In the genomic region with DNA sequence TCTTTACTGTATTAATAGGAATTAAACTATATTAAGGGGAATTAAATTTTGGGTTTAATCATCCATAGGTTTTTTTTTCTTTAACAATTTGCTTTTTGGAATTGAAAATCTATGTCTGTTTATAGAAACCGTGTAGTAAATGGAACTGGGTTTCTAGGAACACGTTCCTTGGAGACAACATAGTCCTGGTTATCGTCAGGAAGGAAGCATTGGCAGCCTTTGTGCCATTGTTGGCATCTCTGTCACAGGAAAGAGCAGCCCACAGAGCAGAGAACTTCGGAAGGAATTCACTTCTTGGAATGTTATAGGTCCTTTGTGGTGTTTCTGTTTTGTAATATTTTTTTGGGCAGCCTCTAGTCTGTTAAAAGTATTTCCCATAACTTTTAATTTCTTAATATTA, we compare ENCODE assay signal across 26 mouse cellular contexts.
DNase-seq lines count a peak whose midpoint lies in the region; ATAC-seq and TF ChIP-seq lines count a peak whose summit lies in the region.
"Had no signal": no experiment of that assay in that cellular context is flagged by ENCODE, and none has a peak within 500 bp of the region (broad histone marks: within the 10 kb centered on the region; RNA-seq: fewer than 3 reads in every experiment).

No protein-coding gene starts in this region.

- TF ChIP-seq CTCF in lung, embryonic 14.5 days (IDR thresholded peaks at IDR 0.05; ENCODE audit: low read depth): no peak
- no peak for TF ChIP-seq CTCF in gastrocnemius, adult 2 months (IDR thresholded peaks at IDR 0.05)

- no peak overlapping the region for H3K27ac ChIP-seq in limb, embryonic 14.5 days (replicated peaks; ENCODE audit: low read depth, low read length)
- H3K27ac ChIP-seq in limb, embryonic 10.5 days: no peak overlapping the region
- no peak overlapping the region for H3K27ac ChIP-seq in lung, embryonic 14.5 days (ENCODE audit: low read depth)
- no peak overlapping the region; the same call in 1 of the 2 replicates for H3K27ac ChIP-seq in gastrocnemius, adult 2 months
- H3K27ac ChIP-seq in midbrain, embryonic 10.5 days (replicated peaks): no peak overlapping the region
- H3K27ac ChIP-seq: forebrain, embryonic 13.5 days; heart, adult 2 months; heart, embryonic 15.5 days; hindbrain, embryonic 14.5 days; kidney, embryonic 15.5 days; liver, embryonic 15.5 days; midbrain, embryonic 15.5 days; neural tube, embryonic 15.5 days; stomach, embryonic 15.5 days had no signal

- peak; percentile 18 to 32 for DNase-seq in heart, postnatal 10 days
- DNase-seq in heart, adult 8-10 months (ENCODE audit: low spot score): no peak
- DNase-seq in limb, embryonic 14.5 days (ENCODE audit: low spot score): peak; percentile 9
- no peak for DNase-seq in limb, embryonic 10.5 days (ENCODE audit: low spot score)
- peak; percentile 4 for DNase-seq in lung, embryonic 14.5 days
- peak; percentile 15 for DNase-seq in lung, postnatal 14 days
- no peak for DNase-seq in gastrocnemius, adult 2 months
- DNase-seq in midbrain, embryonic 10.5 days (ENCODE audit: low spot score): no peak
- DNase-seq: adrenal gland, adult 8-10 months; B cell, adult 2 months; cerebellum, adult 8-10 months; gastrocnemius, postnatal 25 days; layer of hippocampus, adult 9-11 months; retina, postnatal 1 day; right cerebral cortex, postnatal 14 days had no signal

- no peak for ATAC-seq in limb, embryonic 14.5 days (ENCODE audit: low FRiP score, low read depth)
- ATAC-seq in lung, embryonic 14.5 days (ENCODE audit: insufficient read depth): no peak
- ATAC-seq: activated CD4-positive, CD25-positive, alpha-beta regulatory T cell, adult 4 months; forebrain, embryonic 13.5 days; intestine, postnatal 0 days; midbrain, embryonic 15.5 days had no signal

- H3K27me3 ChIP-seq in limb, embryonic 14.5 days (ENCODE audit: control insufficient read depth, insufficient read depth, low read length): no peaks in the 10 kb centered on the region
- no peaks in the 10 kb centered on the region for H3K27me3 ChIP-seq in limb, embryonic 10.5 days (ENCODE audit: low read depth, poor library complexity, severe bottlenecking)
- H3K27me3 ChIP-seq in lung, embryonic 14.5 days (ENCODE audit: insufficient read depth, low read length): no peaks in the 10 kb centered on the region
- no peaks in the 10 kb centered on the region for H3K27me3 ChIP-seq in midbrain, embryonic 10.5 days (ENCODE audit: low read depth, poor library complexity, severe bottlenecking)
- H3K27me3 ChIP-seq: forebrain, embryonic 13.5 days; heart, embryonic 15.5 days; kidney, embryonic 15.5 days; liver, embryonic 15.5 days; midbrain, embryonic 15.5 days; neural tube, embryonic 15.5 days; stomach, embryonic 15.5 days had no signal

- WGBS in limb, embryonic 14.5 days: 61% methylated on average over 4 of the region's 4 CpGs
- 87% methylated on average over 4 of the region's 4 CpGs for WGBS in limb, embryonic 10.5 days
- WGBS in lung, embryonic 14.5 days: 65% methylated on average over 4 of the region's 4 CpGs
- WGBS in midbrain, embryonic 10.5 days: 87% methylated on average over 4 of the region's 4 CpGs

- intact Hi-C loops in heart, postnatal 10 days (cut with DNase I): no loop called here
- intact Hi-C loops in gastrocnemius, adult 2 months (cut with DNase I): no loop called here

- no peak overlapping the region for H3K4me3 ChIP-seq in limb, embryonic 14.5 days (replicated peaks; ENCODE audit: low read length)
- no peak overlapping the region for H3K4me3 ChIP-seq in limb, embryonic 10.5 days
- H3K4me3 ChIP-seq in lung, embryonic 14.5 days (ENCODE audit: low read depth, low read length): no peak overlapping the region
- H3K4me3 ChIP-seq in gastrocnemius, adult 2 months: no peak overlapping the region
- H3K4me3 ChIP-seq in midbrain, embryonic 10.5 days: no peak overlapping the region
- H3K4me3 ChIP-seq: forebrain, embryonic 13.5 days; heart, adult 2 months; heart, embryonic 15.5 days; kidney, embryonic 15.5 days; liver, embryonic 15.5 days; midbrain, embryonic 15.5 days; neural tube, embryonic 15.5 days; stomach, embryonic 15.5 days had no signal

- H3K4me1 ChIP-seq in limb, embryonic 14.5 days (ENCODE audit: control insufficient read depth, insufficient read depth, low read length): no peaks in the 10 kb centered on the region
- no peaks in the 10 kb centered on the region for H3K4me1 ChIP-seq in limb, embryonic 10.5 days
- H3K4me1 ChIP-seq in lung, embryonic 14.5 days (ENCODE audit: insufficient read depth): no peaks in the 10 kb centered on the region
- no peaks in the 10 kb centered on the region for H3K4me1 ChIP-seq in midbrain, embryonic 10.5 days
- H3K4me1 ChIP-seq: forebrain, embryonic 13.5 days; heart, embryonic 15.5 days; kidney, embryonic 15.5 days; liver, embryonic 15.5 days; midbrain, embryonic 15.5 days; neural tube, embryonic 15.5 days; stomach, embryonic 15.5 days had no signal

- no peak overlapping the region for H3K9ac ChIP-seq in limb, embryonic 14.5 days (ENCODE audit: low read depth, low read length, severe bottlenecking)
- no peak overlapping the region for H3K9ac ChIP-seq in lung, embryonic 14.5 days
- H3K9ac ChIP-seq: forebrain, embryonic 13.5 days; heart, embryonic 15.5 days; hindbrain, embryonic 14.5 days; kidney, embryonic 15.5 days; liver, embryonic 15.5 days; midbrain, embryonic 15.5 days; neural tube, embryonic 15.5 days; stomach, embryonic 15.5 days had no signal

- no peak overlapping the region for H3K4me2 ChIP-seq in limb, embryonic 14.5 days (replicated peaks; ENCODE audit: low read depth, low read length, severe bottlenecking)
- no peak overlapping the region for H3K4me2 ChIP-seq in lung, embryonic 14.5 days
- H3K4me2 ChIP-seq: forebrain, embryonic 13.5 days; heart, embryonic 15.5 days; hindbrain, embryonic 14.5 days; kidney, embryonic 15.5 days; liver, embryonic 15.5 days; midbrain, embryonic 15.5 days; neural tube, embryonic 15.5 days; stomach, embryonic 15.5 days had no signal

- H3K9me3 ChIP-seq in limb, embryonic 14.5 days (ENCODE audit: control insufficient read depth, low read length): no peaks in the 10 kb centered on the region
- no peaks in the 10 kb centered on the region for H3K9me3 ChIP-seq in limb, embryonic 10.5 days (replicated peaks)
- H3K9me3 ChIP-seq in lung, embryonic 14.5 days (ENCODE audit: low read depth, low read length): no peaks in the 10 kb centered on the region
- no peaks in the 10 kb centered on the region for H3K9me3 ChIP-seq in midbrain, embryonic 10.5 days (replicated peaks)
- H3K9me3 ChIP-seq: forebrain, embryonic 13.5 days; heart, embryonic 15.5 days; kidney, embryonic 15.5 days; liver, embryonic 15.5 days; midbrain, embryonic 15.5 days; neural tube, embryonic 15.5 days; stomach, embryonic 15.5 days had no signal

- TF ChIP-seq POLR2A in limb, embryonic 14.5 days (IDR thresholded peaks at IDR 0.05; ENCODE audit: borderline replicate concordance, extremely low read depth, insufficient read depth, insufficient read length): no peak

- no peaks in the 10 kb centered on the region for H3K36me3 ChIP-seq in limb, embryonic 14.5 days (ENCODE audit: control insufficient read depth, insufficient read depth, low read length)
- no peaks in the 10 kb centered on the region for H3K36me3 ChIP-seq in limb, embryonic 10.5 days
- H3K36me3 ChIP-seq in lung, embryonic 14.5 days (ENCODE audit: insufficient read depth): no peaks in the 10 kb centered on the region
- H3K36me3 ChIP-seq in midbrain, embryonic 10.5 days: no peaks in the 10 kb centered on the region
- H3K36me3 ChIP-seq: heart, embryonic 15.5 days; kidney, embryonic 15.5 days; liver, embryonic 15.5 days; midbrain, embryonic 15.5 days; neural tube, embryonic 15.5 days; stomach, embryonic 15.5 days had no signal

Comparison
In these comparisons a context has a peak if more than half of its experiments do, and no peak if none do; other contexts are left out.
1. DNase-seq: peak in heart, postnatal 10 days (2 of 2), limb, embryonic 14.5 days (single experiment), lung, embryonic 14.5 days (single experiment) and lung, postnatal 14 days (single experiment); none in heart, adult 8-10 months (single experiment), limb, embryonic 10.5 days (single experiment), gastrocnemius, adult 2 months (single experiment) and midbrain, embryonic 10.5 days (single experiment).